Mouse (Mus musculus) liver, adult (tissue): ENCODE measurements around the gene Efl1.

Source experiments
- GATA4 ChIP-seq: IDR thresholded peaks from 2 replicates; pipeline ENCODE4 v1.6.1; 2014; ENCODE audit warnings: mild to moderate bottlenecking, low read length; ENCODE audit not compliant: insufficient replicate concordance

Efl1 gene

GRCm38 (mm10) chr7:82734748-82735600 lies 86.6 kb downstream of the Efl1 start:
- TF ChIP-seq GATA4: no peak

GRCm38 (mm10) chr7:82743116-82743765 lies 94.8 kb downstream of the Efl1 start:
- TF ChIP-seq GATA4: no peak

GRCm38 (mm10) chr7:82744167-82744715 lies 95.8 kb downstream of the Efl1 start:
- no peak for TF ChIP-seq GATA4

GRCm38 (mm10) chr7:82748812-82749211 lies 100.4 kb downstream of the Efl1 start:
- TF ChIP-seq GATA4: 0 out of 2 replicates have a peak, but pooled peaks have one; percentile 12

- no peak for TF ChIP-seq GATA4
Observed at GRCm38 (mm10) chr7:82749239-82749638, 100.8 kb downstream of the Efl1 start.

GRCm38 (mm10) chr7:82752171-82753085 lies 104.0 kb downstream of the Efl1 start:
- TF ChIP-seq GATA4: no peak

- TF ChIP-seq GATA4: no peak
Observed at GRCm38 (mm10) chr7:82755602-82756155, 107.3 kb downstream of the Efl1 start.

- no peak for TF ChIP-seq GATA4
Observed at GRCm38 (mm10) chr7:82758521-82758920, 110.1 kb downstream of the Efl1 start.

GRCm38 (mm10) chr7:82759091-82759490 lies 110.7 kb downstream of the Efl1 start:
- no peak for TF ChIP-seq GATA4

- TF ChIP-seq GATA4: no peak
Observed at GRCm38 (mm10) chr7:82764951-82765350, 116.5 kb downstream of the Efl1 start.

- no peak for TF ChIP-seq GATA4
Observed at GRCm38 (mm10) chr7:82766623-82767022, 118.2 kb downstream of the Efl1 start.

- TF ChIP-seq GATA4: no peak
Observed at GRCm38 (mm10) chr7:82770207-82770606, 121.8 kb downstream of the Efl1 start.

GRCm38 (mm10) chr7:82772481-82772880 lies 124.1 kb downstream of the Efl1 start:
- TF ChIP-seq GATA4: no peak

- no peak for TF ChIP-seq GATA4
Observed at GRCm38 (mm10) chr7:82773150-82773549, 124.7 kb downstream of the Efl1 start.

GRCm38 (mm10) chr7:82773884-82774283 lies 125.5 kb downstream of the Efl1 start:
- no peak for TF ChIP-seq GATA4
